Mouse (Mus musculus): ENCODE data around the gene Fthl17d.
"Not testable (repeated sequence)": the region's sequence is repeated elsewhere in the genome, so short reads cannot be mapped to it uniquely, and the experiment has no call there.

The Fthl17d gene

DNA sequence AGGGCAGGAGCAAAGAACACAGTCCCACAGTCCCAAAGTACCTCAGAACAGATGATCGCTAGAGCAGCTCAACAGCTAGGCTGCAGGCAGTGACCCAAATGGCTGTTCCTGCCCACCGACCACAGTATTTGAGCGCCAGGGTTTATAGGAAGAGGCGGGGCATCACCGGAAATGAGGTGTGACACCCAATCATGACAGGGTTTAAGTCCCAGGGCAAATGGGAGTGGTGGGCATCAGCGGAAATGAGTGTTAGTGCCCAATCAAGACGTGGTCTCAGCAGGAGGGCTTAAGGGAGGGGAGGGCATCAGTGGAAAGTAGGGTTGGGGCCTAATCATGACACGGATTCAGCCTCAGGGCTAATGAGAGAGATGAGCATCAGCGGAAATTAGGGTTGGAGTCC, at the start of gene Fthl17d:
Gene Fthl17d (minus strand): TSS at position 101 of the 400 bp plus-strand sequence.
- DNase-seq (ENCODE audit: low spot score in 2 of 2) = not testable (repeated sequence)

DNA sequence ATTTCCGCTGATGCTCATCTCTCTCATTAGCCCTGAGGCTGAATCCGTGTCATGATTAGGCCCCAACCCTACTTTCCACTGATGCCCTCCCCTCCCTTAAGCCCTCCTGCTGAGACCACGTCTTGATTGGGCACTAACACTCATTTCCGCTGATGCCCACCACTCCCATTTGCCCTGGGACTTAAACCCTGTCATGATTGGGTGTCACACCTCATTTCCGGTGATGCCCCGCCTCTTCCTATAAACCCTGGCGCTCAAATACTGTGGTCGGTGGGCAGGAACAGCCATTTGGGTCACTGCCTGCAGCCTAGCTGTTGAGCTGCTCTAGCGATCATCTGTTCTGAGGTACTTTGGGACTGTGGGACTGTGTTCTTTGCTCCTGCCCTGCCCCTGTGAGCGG, 46.6 kb upstream of the Fthl17d start, which contains the start of gene Fthl17e:
Gene Fthl17e (plus strand): TSS at position 301 of the 400 bp plus-strand sequence.
- not testable (repeated sequence) for DNase-seq (ENCODE audit: low spot score in 2 of 2)

DNA sequence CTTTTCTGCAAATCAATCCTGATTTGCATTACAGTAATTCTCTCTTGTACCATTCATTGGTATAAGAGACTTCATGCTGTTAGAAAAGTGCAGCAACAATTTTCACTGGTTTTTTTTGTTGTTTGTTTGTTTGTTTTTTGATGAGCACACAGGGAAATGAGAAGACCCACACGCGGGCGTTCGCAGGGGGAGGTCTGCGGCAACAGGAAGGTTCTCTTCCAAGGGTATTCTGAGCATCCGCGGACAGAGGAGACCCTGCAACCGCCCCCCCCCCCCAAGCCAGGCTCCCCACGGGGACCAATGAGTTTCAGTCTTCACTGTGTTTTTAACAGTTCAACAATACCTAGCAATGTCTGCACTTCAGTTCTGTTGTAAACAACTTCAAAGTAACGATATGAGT, 32.9 kb upstream of the Fthl17d start:
- DNase-seq (ENCODE audit: low spot score in 2 of 2) = no peak

DNA sequence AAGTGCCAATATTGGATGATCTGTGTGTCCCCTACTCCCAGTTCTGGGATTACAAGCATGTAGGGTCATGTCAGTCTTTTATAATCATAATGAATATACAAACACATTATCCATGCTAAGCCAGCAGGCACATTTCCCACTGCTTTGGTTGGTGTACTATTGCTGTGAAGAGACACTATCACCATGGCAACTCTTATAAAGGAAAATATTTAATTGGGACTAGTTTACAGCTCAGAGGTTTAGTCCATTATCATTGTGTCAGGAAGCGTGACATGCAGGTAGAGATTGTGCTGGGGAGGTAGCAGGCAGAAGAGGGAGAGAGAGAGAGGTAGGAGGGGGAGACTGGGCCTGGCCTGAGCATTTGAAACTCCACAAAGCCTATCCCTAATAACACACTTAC, 29.5 kb upstream of the Fthl17d start:
- DNase-seq (ENCODE audit: low spot score in 2 of 2) = no peak

DNA sequence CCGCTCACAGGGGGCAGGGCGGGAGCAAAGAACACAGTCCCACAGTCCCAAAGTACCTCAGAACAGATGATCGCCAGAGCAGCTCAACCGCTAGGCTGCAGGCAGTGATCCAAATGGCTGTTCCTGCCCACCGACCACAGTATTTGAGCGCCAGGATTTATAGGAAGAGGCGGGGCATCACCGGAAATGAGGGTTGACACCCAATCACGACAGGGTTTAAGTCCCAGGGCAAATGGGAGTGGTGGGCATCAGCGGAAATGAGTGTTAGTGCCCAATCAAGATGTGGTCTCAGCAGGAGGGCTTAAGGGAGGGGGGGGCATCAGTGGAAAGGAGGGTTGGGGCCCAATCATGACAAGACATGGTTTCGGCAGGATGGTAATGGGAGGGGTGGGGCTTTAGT, 10.1 kb downstream of the Fthl17d start, which contains the start of gene Fthl17c:
Gene Fthl17c (minus strand): TSS at position 101 of the 400 bp plus-strand sequence.
- not testable (repeated sequence) for DNase-seq (ENCODE audit: low spot score in 2 of 2)

DNA sequence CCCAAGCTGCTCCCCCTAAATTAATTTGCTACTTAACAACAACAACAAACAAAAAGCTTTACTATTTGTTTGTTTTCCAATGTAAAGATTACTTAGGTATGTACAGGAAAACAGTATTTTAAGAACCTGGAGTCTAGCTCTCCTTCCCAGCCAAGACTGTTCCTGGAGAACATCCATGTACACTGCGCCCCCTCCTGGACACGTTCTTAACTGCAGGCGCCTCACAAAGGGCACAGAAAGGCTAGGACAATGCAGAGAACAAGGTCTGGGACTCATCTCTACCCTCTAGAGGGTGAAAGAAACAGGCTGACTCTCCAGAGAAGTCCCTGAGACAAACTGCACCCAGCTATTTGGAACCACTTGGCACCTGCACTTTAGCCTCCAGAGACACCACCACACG, 21.9 kb downstream of the Fthl17d start:
- peak; percentile 2 to 3 for DNase-seq (ENCODE audit: low spot score in 2 of 2)

DNA sequence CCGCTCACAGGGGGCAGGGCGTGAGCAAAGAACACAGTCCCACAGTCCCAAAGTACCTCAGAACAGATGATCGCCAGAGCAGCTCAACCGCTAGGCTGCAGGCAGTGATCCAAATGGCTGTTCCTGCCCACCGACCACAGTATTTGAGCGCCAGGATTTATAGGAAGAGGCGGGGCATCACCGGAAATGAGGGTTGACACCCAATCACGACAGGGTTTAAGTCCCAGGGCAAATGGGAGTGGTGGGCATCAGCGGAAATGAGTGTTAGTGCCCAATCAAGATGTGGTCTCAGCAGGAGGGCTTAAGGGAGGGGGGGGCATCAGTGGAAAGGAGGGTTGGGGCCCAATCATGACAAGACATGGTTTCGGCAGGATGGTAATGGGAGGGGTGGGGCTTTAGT, 23.7 kb downstream of the Fthl17d start, which contains the start of gene Fthl17b:
Gene Fthl17b (minus strand): TSS at position 101 of the 400 bp plus-strand sequence.
- DNase-seq (ENCODE audit: low spot score in 2 of 2) = not testable (repeated sequence)

DNA sequence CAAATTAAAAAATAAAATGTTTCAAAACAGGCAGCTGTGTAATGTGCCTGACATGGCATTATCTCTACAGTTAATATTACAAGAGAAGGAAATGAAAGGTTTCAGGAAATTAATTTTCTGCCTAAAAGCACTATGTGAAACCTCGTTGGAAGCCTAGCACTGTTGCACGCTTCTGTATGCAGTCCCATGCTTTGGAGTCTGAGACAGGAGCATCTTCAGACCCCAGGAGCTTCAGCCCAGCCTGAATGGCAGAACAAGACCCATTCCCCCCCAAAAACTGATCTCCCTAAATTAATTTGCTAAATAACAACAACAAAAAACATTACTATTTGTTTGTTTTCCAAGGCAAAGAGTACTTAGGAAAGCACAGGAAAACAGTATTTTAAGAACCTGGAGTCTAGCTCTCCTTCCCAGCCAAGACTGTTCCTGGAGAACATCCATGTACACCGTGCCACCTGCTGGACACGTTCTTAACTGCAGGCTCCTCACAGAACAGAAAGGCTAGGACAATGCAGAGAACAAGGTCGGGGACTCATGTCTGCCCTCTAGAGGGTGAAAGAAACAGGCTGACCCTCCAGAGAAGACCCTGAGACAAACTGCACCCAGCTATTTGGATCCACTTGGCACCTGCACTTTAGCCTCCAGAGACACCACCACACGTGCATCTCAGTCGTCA, 38.3 kb downstream of the Fthl17d start:
- DNase-seq (ENCODE audit: low spot score in 2 of 2) = peak; percentile 85 to 88

DNA sequence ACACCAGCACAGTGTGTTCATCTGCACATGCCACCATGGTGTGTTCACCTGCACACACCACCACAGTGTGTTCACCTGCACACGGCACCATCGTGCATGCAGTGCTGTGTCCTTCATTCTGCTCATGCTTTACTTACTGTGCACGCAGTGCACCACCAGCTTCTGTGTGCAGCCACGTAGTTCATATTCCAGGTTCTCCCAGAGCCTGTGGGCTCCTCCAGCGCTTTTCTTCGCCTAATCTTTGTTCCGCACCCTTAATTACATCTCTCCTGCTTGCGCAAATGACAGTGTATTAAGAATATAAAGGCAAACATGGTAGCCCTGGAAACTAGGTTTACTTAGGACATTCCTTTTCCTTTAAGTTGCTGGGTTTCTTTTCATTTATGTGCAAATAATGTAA, 42.5 kb downstream of the Fthl17d start:
- DNase-seq (ENCODE audit: low spot score in 2 of 2) = no peak
